Mouse (Mus musculus): ENCODE data around the gene Igsf8.
A peak's percentile ranks its signal among the peaks of the same experiment; 100 is the strongest.

Igsf8 gene

GRCm38 (mm10) chr1:172325680-172326535, 64.5 kb downstream of the Igsf8 start:
- peak; percentile 70 to 79 for DNase-seq

- no peak for DNase-seq
These were observed 65.2 kb downstream of the Igsf8 start for GRCm38 (mm10) chr1:172326684-172327083.

GRCm38 (mm10) chr1:172327206-172328001, 66.0 kb downstream of the Igsf8 start:
- DNase-seq, result no peak

GRCm38 (mm10) chr1:172328041-172328440, 66.6 kb downstream of the Igsf8 start:
- no peak for DNase-seq

GRCm38 (mm10) chr1:172328461-172328860, 67.0 kb downstream of the Igsf8 start:
- DNase-seq, result no peak

- DNase-seq, result no peak
These were observed 67.7 kb downstream of the Igsf8 start, which contains the start of gene Kcnj9 for GRCm38 (mm10) chr1:172329131-172329530. Gene Kcnj9 (minus strand): TSS chr1:172329318.

GRCm38 (mm10) chr1:172329616-172330015, 68.2 kb downstream of the Igsf8 start:
- DNase-seq, result no peak

- DNase-seq, result no peak
These were observed 70.0 kb downstream of the Igsf8 start for GRCm38 (mm10) chr1:172331422-172331947.

- no peak for DNase-seq
These were observed 71.5 kb downstream of the Igsf8 start for GRCm38 (mm10) chr1:172332925-172333324.

GRCm38 (mm10) chr1:172333512-172333911, 72.1 kb downstream of the Igsf8 start:
- no peak for DNase-seq

GRCm38 (mm10) chr1:172335804-172336203, 74.4 kb downstream of the Igsf8 start:
- DNase-seq, result no peak

- DNase-seq, result no peak
These were observed 76.2 kb downstream of the Igsf8 start for GRCm38 (mm10) chr1:172337411-172338185.

- peak; percentile 78 to 79 for DNase-seq
These were observed 79.4 kb downstream of the Igsf8 start, which contains the start of gene Kcnj10 for GRCm38 (mm10) chr1:172340729-172341321. Gene Kcnj10 (plus strand): TSS chr1:172341210.

GRCm38 (mm10) chr1:172341386-172341785, 79.9 kb downstream of the Igsf8 start:
- DNase-seq, result no peak

- DNase-seq, result no peak
These were observed 81.3 kb downstream of the Igsf8 start for GRCm38 (mm10) chr1:172342729-172343128.

GRCm38 (mm10) chr1:172343914-172344313, 82.5 kb downstream of the Igsf8 start:
- no peak for DNase-seq

GRCm38 (mm10) chr1:172344820-172345219, 83.4 kb downstream of the Igsf8 start:
- DNase-seq, result no peak

GRCm38 (mm10) chr1:172346707-172347106, 85.3 kb downstream of the Igsf8 start:
- DNase-seq, result no peak

- DNase-seq, result no peak
These were observed 85.9 kb downstream of the Igsf8 start for GRCm38 (mm10) chr1:172347382-172347781.

GRCm38 (mm10) chr1:172349504-172349903, 88.1 kb downstream of the Igsf8 start:
- DNase-seq, result no peak

GRCm38 (mm10) chr1:172349916-172350812, 88.7 kb downstream of the Igsf8 start:
- peak in 1 of 2 experiments; percentile 39 for DNase-seq

All from lung, postnatal 4 days (tissue).